Mouse (Mus musculus): ENCODE results near the gene Fam217b.

Fam217b gene

DNA sequence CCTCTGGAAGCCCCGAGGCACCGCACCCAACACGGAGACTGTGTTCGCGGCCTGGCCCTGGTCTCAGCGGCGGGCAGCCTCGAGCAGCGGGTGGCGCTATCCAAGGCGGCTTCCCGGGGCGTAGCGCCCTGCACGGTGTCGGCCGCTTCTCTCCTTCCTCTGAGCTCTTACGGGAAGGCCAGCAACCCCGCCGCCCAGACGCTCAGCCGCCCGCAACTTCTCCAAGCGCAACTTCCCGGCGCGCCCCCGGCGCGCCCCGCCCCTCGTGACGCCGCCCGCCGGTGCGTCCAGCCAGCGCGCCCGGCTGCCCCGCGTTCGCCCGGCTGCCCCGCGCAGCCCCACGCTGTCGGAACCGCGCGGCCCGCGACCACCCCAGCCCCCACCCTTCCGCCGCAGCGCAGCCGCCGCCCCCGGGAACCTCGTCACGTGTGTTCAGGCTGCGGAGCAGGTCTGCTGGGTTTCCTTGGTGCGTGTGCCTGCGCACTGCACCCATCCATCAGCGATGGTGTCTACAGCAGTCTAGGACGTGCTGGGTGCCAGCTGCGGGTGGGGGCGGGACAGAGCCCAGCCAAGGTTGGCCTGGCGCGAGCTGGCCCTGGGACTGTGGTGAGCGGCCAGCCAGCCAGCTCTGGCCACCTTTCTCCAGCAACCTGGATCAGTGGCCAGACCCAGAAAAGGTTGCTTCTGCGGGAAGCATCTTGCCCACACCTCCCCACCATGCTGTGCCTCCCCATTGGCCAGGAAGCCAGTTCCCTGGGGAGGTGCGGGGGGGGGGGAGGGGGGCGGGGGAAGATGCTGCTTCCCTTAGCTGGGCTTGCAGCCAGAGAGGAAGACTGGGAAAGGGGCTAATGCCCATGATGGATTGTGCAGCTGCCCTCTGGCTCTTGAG is at the start of gene Fam217b, which contains the start of gene Ppp1r3d:
Fam217b (plus strand) TSS at position 264 of the 889 bp plus-strand sequence.
Ppp1r3d (minus strand) TSS at position 212 of the 889 bp plus-strand sequence.
- peak; percentile 56 to 77 for DNase-seq (ENCODE audit: low spot score in 2 of 2)

DNA sequence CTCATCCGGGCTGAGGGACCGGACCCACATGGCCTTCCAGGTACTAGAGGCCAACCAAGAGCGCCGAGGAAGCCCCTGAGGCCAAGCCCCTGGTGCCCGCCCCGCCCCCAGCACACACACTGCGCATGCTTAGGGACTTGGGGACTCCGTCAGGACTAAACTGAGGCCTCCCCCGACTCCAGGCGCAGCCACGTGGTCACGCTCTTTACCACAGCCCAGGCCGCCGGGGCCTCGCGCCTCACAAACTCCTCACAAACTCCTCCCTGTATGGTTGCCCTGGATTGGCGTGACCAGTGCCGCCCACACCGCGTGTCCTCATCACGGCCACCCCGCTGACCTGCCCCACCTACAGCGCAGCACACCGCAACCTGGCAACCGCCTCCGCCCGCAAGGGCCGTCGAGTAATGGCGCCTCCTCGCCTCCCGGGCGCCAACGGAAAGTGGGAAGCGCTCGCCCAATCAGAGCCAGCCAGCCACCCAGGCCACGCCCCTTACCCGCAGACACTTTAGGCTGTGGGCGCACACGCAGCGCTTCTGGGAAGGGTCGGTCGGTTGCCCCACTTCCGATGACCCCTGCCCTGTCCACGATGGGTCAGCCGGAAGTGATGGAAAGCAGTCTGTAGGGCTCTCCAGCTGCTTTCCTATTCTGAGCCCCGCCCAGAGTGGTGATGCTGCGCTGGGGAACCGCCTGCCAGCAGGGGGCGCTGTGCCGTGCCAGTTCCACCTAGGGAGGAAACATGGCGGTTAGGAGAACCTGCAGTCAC is 7.1 kb upstream of the Fam217b start, which contains the start of gene Sycp2:
Sycp2 (minus strand) TSS at position 633 of the 763 bp plus-strand sequence.
- no peak for DNase-seq (ENCODE audit: low spot score in 2 of 2)

DNA sequence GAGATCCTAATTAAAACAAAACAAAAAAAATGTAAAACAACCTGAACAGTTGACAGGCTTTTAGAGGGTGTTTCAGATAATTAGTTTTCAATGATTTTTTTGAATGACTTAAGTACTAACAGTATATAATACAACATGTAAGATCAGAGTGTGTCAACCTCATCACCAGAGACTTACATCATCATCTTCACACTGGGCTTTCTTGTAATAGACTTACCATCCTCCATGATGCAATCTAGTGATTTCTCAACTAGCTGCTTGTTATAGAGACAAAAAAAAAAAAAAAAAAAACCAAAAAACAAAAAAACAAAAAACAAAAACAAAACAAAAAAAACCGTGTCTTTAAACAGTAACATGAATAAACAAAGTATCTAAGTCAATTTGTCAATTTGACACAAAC is 5.3 kb upstream of the Fam217b start:
- no peak for DNase-seq (ENCODE audit: low spot score in 2 of 2)

DNA sequence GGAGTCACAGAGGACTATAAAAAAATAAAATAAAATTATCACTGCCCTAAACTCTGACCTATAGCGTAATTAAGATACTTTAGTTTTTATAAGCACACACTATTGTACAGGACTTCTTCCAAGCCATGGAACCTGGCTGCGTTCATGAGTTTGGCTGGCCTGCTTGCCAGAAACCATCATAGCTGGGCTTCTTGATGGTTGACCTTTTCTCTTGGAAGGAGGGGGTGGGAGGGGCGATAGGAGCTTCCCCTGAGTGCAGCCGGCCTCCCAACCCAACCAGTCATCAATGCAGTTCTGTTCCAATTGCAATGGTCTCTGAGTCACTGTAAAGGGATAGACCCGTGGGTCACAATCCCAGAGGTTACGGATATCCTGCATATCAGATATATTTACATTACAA is 4.0 kb upstream of the Fam217b start:
- no peak for DNase-seq (ENCODE audit: low spot score in 2 of 2)

DNA sequence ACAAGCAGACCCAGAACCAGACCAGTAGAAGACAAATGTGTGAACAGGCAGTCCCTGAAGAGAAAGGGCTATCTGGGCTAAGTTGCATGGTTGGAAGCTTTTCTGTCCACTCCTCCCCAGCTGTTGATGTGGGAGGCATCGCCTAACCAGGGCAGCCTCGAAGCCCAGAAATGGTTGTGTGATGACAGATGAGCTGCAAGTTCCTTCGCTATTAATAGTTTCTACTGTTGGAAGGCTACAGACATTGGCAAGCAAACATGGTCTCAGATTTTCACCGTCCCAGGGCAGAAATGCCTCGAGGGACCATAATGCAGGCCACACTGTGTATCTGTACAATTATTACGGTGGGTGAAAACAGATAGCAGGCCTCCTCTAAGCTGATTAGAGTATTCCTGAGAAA is 1.7 kb upstream of the Fam217b start:
- peak; percentile 77 to 80 for DNase-seq (ENCODE audit: low spot score in 2 of 2)

DNA sequence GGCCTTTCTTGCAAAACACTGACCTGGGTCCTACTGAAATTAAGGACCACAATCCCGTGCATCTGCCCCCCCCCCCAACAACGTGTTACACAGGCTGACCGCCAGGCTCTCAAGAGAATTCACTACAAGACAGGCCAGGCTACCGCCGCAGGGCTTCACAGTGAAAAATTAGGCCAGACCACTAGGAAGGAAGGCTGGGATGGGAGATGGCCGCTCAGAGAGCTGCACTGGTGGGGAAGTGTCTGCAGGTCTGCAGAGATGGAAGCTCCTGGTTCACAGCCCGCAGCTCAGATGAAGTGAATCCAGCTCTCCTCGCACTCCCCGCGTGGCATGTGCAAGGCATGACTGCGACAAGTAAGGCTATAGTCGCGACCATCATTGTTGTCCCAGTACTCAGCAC is 1.2 kb upstream of the Fam217b start:
- no peak for DNase-seq (ENCODE audit: low spot score in 2 of 2)

- peak in 1 of 2 experiments; percentile 16 for DNase-seq (ENCODE audit: low spot score in 2 of 2)
Observed at GRCm38 (mm10) chr2:178413481-178414260, 653 bp upstream of the Fam217b start.

DNA sequence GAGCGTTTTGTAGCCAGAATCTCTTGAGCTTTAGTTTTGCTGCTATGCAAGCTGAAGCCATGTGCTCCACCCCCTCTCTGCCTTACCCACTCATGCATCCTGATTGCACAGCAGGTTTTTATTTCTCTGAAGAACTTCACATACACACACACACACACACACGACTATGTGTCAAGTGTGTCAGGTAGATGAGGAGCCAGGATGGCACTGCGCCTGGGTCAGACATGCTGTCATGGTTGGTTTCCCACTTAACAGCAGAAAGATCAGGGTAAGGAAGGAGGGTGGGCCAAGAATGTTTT is 775 bp downstream of the Fam217b start:
- DNase-seq (ENCODE audit: low spot score in 2 of 2), result no peak

DNA sequence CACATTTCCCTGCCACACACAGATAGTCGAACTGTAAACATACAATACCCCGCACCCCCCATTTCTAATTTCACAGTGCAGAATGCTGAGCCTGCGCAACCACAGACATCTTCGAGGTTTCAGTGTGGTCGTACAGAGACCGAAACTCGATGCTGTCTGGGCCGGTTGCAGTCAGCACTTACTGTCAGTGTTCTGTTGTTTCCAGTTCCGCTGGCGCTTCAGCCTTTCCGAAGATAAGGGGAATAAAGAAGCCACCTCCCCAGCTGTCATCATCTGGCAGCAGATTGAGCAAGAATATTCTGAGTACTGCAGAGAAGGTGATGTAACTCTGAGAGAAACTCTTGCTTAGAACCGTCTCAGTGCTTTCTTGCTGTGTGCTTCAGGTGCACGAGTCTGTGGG is 2.1 kb downstream of the Fam217b start:
- no peak for DNase-seq (ENCODE audit: low spot score in 2 of 2)

- peak in 1 of 2 experiments; percentile 13 for DNase-seq (ENCODE audit: low spot score in 2 of 2)
Observed at GRCm38 (mm10) chr2:178416970-178417369, 2.6 kb downstream of the Fam217b start.

GRCm38 (mm10) chr2:178420576-178420975 is 6.3 kb downstream of the Fam217b start:
- no peak for DNase-seq (ENCODE audit: low spot score in 2 of 2)

DNA sequence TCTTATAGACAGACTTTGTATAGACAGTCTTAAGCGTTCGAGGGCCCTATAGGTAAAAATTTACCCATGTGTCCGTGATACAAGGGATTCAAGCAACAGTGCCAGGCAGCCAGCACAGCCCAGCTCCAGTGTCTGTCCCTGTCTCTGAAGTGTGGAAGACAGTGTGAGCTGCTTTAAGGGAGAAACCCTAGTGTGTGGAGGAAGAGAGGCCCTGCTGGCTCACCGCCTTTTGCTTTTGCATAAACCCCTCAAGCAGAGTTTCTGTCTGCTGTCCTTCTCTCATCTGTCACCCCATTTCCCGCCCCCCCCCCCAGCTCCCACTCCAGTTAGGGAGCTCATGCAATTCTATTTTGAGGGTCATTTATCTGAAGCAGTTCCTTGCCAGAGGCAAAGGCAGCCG is 7.3 kb downstream of the Fam217b start:
- DNase-seq (ENCODE audit: low spot score in 2 of 2), result no peak

DNA sequence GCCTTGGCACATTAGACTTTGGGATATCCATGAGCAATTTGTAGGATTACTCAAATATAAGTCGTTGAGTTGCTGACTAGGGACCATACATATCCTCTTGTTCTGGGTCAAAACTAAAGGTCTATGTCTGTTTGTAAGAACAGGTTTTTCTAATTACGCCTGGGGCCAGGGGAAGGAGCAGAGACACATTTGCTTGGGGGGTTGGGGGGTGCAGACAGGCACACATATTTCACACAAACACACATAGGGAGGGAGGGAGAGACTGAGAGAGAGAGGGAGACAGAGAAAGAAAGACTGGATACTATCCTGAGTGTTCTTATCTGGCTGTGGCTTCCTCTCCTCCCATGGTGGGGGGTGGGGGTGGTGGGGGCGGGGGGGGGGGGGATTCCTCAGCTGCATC is 7.9 kb downstream of the Fam217b start:
- no peak for DNase-seq (ENCODE audit: low spot score in 2 of 2)

DNA sequence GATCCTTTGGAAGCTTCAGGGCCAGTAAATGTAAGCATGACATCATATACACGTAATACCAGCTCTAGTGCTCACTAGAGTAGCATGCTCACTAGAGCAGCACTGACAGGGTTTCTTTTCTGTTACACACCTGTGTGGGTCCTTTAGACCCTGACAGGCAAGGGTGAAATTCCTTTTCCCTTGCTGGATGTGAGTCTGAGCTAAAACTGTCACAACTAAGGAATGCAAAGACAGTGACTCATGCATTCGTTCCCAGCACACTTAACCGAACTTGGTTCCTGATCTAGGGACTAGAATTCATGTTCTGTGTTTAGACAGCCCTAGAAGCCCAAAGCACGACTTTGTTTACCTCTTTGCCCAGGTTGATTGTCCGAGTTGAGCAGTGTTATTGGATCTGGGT is 8.9 kb downstream of the Fam217b start:
- no peak for DNase-seq (ENCODE audit: low spot score in 2 of 2)

- no peak for DNase-seq (ENCODE audit: low spot score in 2 of 2)
Observed at GRCm38 (mm10) chr2:178426229-178426628, 11.9 kb downstream of the Fam217b start.

DNA sequence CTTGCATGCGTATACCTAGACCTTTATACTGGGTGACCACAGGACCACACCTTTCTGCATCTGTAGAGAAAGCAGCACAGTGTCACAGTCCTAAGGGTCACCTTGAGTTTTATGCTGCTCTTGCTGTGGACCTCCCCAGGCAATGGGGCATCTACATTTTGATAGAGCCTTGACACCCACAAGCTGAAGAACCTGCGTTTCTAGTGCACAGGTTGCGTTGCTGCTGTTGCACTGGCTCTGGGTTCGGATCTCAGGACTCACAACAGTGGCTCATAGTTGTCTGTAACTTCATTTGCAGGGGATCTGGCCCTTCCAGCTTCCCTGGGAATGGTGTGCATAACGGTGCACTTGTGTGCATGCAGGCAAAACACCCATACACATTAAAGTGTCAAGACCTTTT is 12.9 kb downstream of the Fam217b start:
- DNase-seq (ENCODE audit: low spot score in 2 of 2), result no peak

DNA sequence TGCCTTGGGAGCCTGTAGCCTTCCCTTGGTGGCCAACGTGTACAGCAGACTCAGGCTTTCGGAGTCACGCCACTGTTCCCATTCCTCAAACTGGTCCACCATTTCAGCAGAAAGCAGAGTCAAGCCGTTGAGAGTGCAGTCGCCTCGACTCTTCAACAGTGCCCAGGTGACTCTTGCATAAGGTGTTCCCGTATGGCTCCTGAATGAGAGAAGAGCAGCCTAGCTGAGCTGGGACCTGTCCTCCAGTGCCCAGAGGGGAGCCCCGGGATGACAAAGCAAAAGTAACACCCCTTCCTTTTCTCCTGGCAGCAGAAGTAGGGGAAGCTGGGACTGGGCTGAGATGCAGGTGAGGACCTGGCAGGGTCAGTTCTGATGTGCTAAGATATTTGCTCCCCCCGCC is 13.9 kb downstream of the Fam217b start:
- no peak for DNase-seq (ENCODE audit: low spot score in 2 of 2)

GRCm38 (mm10) chr2:178428676-178429075 is 14.4 kb downstream of the Fam217b start:
- DNase-seq (ENCODE audit: low spot score in 2 of 2), result no peak

- no peak for DNase-seq (ENCODE audit: low spot score in 2 of 2)
Observed at GRCm38 (mm10) chr2:178429426-178429825, 15.1 kb downstream of the Fam217b start.

DNA sequence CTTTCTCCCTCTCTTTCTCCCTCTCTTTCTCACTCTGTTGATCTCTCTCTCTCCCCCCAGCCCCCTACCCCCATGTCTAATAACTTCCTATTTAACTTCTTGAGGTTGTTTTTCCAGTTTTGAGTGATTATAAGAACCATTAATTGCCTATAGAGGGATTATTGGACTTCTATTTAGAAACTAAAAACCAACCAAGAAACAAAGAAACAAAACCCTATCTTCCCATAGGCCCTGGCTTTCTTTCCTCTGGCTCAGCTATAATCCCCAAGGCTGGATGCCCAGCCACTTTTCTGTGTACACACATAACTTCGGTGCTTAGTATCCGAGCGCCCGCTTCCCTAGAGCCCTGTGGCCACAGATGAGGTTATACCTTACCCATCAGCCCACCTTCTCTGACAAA is 15.9 kb downstream of the Fam217b start, which contains the start of gene Cdh26:
Cdh26 (plus strand) TSS at position 301 of the 400 bp plus-strand sequence.
- DNase-seq (ENCODE audit: low spot score in 2 of 2), result no peak

DNA sequence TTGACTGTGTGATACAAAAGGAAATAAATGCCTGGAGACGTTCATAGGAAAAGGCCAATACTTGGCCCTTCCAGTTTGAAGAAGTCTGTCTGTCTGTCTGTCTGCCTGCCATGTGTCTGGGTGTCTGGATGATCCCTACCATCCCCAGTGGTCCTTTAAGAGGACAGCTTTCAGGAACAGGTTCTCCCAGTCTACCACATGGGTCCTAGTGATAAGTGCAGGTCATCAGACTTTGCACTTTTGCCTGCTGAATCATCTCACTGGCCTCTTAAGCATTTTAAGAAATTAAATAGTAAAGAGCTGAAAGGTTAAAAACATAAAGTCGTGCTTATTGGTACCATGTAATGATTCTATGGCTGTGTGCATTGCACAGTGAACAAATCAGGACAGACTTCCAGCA is 19.2 kb downstream of the Fam217b start:
- no peak for DNase-seq (ENCODE audit: low spot score in 2 of 2)

DNA sequence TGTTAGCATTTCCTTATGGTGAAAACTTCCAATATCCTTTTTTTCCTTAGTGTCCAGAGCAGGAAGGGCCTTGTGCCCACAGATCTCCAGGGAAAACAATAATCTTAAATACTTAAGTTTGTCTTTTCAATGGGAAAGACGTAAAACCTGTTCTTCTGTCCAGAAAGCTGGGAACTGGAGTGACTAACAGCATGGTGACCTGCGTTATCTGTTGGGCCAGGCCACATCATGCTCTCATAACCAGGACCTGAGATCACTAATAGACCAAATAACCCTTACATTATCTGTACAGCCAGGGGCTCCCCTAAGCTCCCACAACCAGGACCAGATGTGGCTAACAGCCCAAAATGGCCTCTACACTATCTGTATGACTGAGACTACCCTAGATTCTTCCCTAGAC is 19.6 kb downstream of the Fam217b start:
- no peak for DNase-seq (ENCODE audit: low spot score in 2 of 2)
